Mouse (Mus musculus) forebrain, postnatal 0 days (tissue): Measurements from ENCODE around the gene Gbp10. TPM values are rescaled to one million over a fixed set of nuclear protein-coding genes. Genes with fewer than 3 reads are reported as not detected.
"Not testable (repeated sequence)": the region's sequence is repeated elsewhere in the genome, so short reads cannot be mapped to it uniquely, and the experiment has no call there.

Experiments
- ATAC-seq: fragments of 200-750 bp; cut with Nextera tagmentation; 2 replicates; pipeline ENCODE4 v1.8.0; 2017; ENCODE audit warnings: mild to moderate bottlenecking, moderate library complexity
- DNase-seq: peaks from one replicate; pipeline ENCODE4 v3.0.0-alpha.2; 2015
- H3K27ac ChIP-seq: fragments of 300-500 bp; sonication (generic); 2 replicates; pipeline ENCODE4 v1.5.1; 2014; ENCODE audit warnings: low read depth, mild to moderate bottlenecking, antibody characterized with exemption, low read length, moderate library complexity, mixed read lengths
- H3K27me3 ChIP-seq: fragments of 300-500 bp; sonication (generic); 2 replicates; pipeline ENCODE4 v1.6.1; 2014; ENCODE audit warnings: mild to moderate bottlenecking, low read length, mixed read lengths; ENCODE audit not compliant: insufficient read depth
- H3K36me3 ChIP-seq: fragments of 300-500 bp; sonication (generic); 2 replicates; pipeline ENCODE4 v1.6.1; 2014; ENCODE audit warnings: mild to moderate bottlenecking, moderate library complexity; ENCODE audit not compliant: insufficient read depth
- H3K4me1 ChIP-seq: fragments of 300-500 bp; sonication (generic); 2 replicates; pipeline ENCODE4 v1.6.1; 2014; ENCODE audit warnings: antibody characterized with exemption; ENCODE audit not compliant: insufficient read depth
- H3K4me2 ChIP-seq: fragments of 300-500 bp; sonication (generic); 2 replicates; pipeline ENCODE4 v1.6.1; 2014; ENCODE audit warnings: low read depth, mild to moderate bottlenecking, moderate library complexity
- H3K4me3 ChIP-seq: fragments of 300-500 bp; sonication (generic); 2 replicates; pipeline ENCODE4 v1.5.1; 2014; ENCODE audit warnings: low read depth, low read length, mixed read lengths
- H3K9ac ChIP-seq: fragments of 300-500 bp; sonication (generic); 2 replicates; pipeline ENCODE4 v1.6.1; 2014; ENCODE audit warnings: mild to moderate bottlenecking
- H3K9me3 ChIP-seq: fragments of 300-500 bp; sonication (generic); 2 replicates; pipeline ENCODE4 v1.6.1; 2016; ENCODE audit warnings: low read length
- CTCF ChIP-seq: sonication (generic); IDR thresholded peaks from 2 replicates; pipeline ENCODE4 v1.5.1; 2016; ENCODE audit warnings: antibody characterized with exemption, control low read depth, low read depth
- WGBS: fragments of 180-500 bp; shearing (Covaris S2); extraction: QIAGEN DNeasy Blood & Tissue Kit; methylation state at CpG from one replicate; pipeline ENCODE4 v1.1.7; 2014; 5-methylcytosine and 5-hydroxymethylcytosine counted together
- polyA plus RNA-seq: library from polyadenylated mRNA; unstranded; fragments of >200 nt; fragmentation: Nextera tagmentation; extraction: Ambion mirVana; gene quantifications from 2 replicates; pipeline ENCODE4 v1.2.1, GENCODE M21; 2015
- total RNA-seq: library from RNA; depleted of rRNA; stranded (reverse); fragments of >200 nt; gene quantifications from 2 replicates; pipeline ENCODE4 v1.2.3, GENCODE M21; 2014; rRNA removed

The Gbp10 gene
- total RNA-seq (0.57 and 0.69 TPM in 2 replicates), polyA plus RNA-seq (0.56 and 0.78 TPM in 2 replicates)

DNA sequence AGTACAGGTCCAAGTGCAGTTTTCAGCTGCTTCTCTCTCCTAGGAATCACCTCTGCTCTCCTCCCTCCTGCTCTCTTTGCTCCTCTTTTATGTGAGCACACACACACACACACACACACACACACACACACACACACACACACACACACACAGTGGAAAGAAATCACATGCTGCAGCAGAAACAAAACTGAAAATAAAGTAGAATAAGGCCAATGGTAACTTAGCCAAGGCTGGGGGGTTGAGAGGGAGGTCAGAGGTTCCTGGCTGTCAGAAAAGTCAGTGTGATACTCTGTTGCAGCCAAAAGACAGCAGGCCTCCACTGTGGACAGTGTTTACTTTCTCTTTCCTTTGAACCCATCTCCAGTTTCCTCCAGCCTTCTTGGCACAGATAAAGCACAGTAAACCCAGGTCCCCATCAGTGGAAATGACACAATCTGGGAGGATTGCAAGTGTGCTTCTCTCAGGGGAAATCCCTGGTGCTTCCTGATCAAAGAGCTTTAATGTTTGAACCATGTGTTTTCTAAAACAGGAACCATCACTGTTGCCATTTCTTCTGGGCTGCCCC lies at the start of gene Gbp10:
Gene Gbp10 (minus strand): TSS at position 51 of the 565 bp plus-strand sequence.
- not testable (repeated sequence) for H3K36me3 ChIP-seq, H3K4me3 ChIP-seq, H3K27ac ChIP-seq, H3K9me3 ChIP-seq, H3K9ac ChIP-seq, H3K27me3 ChIP-seq, H3K4me2 ChIP-seq, DNase-seq, ATAC-seq, H3K4me1 ChIP-seq

DNA sequence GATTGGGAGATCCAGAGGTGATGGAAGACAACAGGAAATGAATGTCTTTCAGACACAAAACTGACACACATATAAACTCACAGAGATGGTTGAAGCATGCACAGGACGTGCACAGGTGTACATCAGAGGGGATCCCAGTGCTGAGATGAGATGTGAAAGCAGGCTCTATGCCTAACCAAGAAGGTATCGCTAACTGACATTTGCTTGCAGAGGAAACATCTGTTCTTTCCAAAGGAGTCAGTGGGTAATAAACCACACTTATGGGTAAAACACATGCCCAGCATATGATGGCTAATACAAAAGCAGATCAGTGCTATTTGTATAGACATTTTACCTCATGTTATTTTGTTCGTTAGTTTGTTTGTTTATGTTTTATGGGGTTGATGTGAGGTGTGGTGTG lies 21.3 kb upstream of the Gbp10 start:
- H3K9me3 ChIP-seq, H3K27me3 ChIP-seq, DNase-seq, H3K9ac ChIP-seq, H3K4me1 ChIP-seq, H3K36me3 ChIP-seq, ATAC-seq, H3K27ac ChIP-seq, H3K4me3 ChIP-seq, H3K4me2 ChIP-seq: not testable (repeated sequence)
- WGBS, result no CpG with 5 or more reads among the region's 3 CpGs

DNA sequence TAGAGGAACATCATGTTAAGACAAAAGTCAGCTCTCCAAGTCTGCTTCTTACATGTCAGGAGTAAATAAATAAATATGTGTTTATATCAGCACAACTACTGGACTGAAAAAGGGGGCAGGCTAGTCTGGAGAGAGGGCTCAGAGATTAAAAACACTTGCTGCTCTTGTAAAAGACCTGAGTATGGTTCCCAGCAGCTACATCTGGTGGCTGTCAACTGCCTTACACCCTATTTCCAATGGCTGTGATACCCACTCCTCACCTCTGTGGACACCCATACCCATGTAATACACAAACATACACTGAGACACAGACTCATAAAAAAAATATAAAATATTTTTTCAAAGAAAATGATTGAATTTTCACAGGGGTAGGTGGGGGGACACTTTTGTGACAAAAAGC lies 13.2 kb upstream of the Gbp10 start:
- ATAC-seq, result no peak
- Histone ChIP-seq H3K27me3 (no peaks in the 10 kb centered on the region), H3K4me1 (no peaks in the 10 kb centered on the region), H3K4me3 (no peak overlapping the region), H3K9me3 (no peaks in the 10 kb centered on the region), H3K36me3 (no peaks in the 10 kb centered on the region), H3K9ac (no peak overlapping the region), H3K27ac (no peak overlapping the region), H3K4me2 (no peak overlapping the region)
- peak; percentile 11; the same call in 1 of the 2 replicates for TF ChIP-seq CTCF
- DNase-seq, result no peak

DNA sequence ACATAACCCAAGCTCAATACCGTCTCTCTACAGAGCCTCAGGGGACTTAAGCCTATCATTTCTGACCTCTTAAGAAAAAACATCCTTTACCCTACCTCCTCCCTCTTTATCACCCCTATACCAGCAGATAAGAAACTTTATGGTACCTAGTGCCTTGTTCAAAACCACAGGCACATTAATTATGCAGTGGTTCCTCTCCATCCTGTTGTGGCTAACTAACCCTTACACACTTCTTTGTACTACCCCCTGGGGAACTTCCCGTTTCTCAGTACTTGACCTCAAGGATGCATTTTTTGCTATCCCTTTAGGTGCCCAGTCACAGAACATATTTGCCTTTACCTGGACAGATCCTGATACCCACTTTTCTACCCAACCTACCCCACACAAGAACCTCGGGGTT lies 5.4 kb upstream of the Gbp10 start:
- not testable (repeated sequence) for H3K9me3 ChIP-seq, H3K36me3 ChIP-seq, H3K27ac ChIP-seq, H3K27me3 ChIP-seq, H3K9ac ChIP-seq, H3K4me2 ChIP-seq, ATAC-seq, H3K4me3 ChIP-seq, DNase-seq, H3K4me1 ChIP-seq
- WGBS, result 86% methylated on average over 3 of the region's 3 CpGs

DNA sequence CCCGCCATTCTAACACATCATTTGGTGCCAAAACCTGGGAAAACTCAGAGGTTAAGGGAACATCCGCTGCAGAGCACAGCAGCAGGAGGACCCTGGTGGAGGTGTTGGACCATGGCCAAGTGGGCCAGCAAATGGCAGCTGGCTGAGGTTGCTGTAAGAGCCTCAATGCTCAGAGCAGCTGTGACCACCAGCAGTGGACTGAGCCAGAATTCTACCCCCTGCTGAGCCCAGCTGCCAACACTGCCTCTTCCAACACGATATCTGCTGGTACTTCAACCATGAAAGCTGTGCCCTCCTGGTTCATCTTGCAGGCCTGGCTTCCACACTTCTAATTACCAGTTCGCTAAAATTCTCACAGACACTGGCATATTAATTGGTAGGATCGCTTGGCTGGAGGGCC lies 1.6 kb upstream of the Gbp10 start:
- 56% methylated on average over 5 of the region's 5 CpGs for WGBS
- not testable (repeated sequence) for H3K4me3 ChIP-seq

DNA sequence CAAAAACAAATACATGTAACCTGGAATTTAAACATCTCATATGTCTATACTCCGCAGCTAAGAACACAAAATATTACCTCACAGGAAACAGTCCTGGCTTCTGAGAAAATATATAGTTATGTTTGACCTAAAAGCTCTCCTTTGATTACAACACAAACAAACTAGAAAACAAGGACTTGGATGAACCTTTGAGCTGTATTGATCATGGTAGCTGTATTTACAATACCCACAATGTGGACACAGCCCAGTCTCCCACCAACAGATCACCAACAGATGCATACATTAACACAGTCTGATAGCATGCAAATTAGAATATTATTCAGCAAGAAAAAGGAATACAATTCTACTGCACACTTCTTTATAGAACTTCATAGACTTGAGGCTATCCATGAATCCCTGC lies 931 bp downstream of the Gbp10 start:
- not testable (repeated sequence) for ATAC-seq, H3K4me1 ChIP-seq, H3K27me3 ChIP-seq, H3K36me3 ChIP-seq, H3K27ac ChIP-seq, H3K9me3 ChIP-seq, DNase-seq, H3K4me3 ChIP-seq, H3K9ac ChIP-seq, H3K4me2 ChIP-seq
- 91% methylated on average over 1 of the region's 1 CpGs for WGBS

More for the DNA sequence above, 1.6 kb upstream of the Gbp10 start:
- not testable (repeated sequence) for H3K4me1 ChIP-seq, H3K27me3 ChIP-seq, H3K36me3 ChIP-seq, H3K9ac ChIP-seq, H3K27ac ChIP-seq, H3K9me3 ChIP-seq, H3K4me2 ChIP-seq
- DNase-seq (peak; percentile 5), ATAC-seq (peak; percentile 51)

DNA sequence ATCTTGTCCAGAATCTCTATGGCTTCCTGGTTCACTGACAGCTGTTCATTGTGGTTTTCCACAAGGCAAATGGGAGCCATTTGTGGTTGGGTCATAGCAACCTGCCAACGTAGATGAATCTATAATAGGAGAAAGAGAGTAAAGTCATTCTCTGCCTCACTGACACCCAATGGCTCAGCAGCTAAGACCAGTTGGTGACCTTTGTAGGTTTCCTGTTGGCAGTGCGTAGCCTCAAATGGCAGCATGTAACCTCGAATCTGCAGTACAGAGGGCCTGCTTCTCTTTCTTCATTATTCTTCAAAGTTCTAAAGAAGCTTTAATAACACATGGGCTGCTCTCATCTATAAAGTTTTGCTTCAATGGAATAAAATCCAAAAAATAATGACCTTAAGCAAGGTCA lies 3.3 kb downstream of the Gbp10 start:
- H3K27me3 ChIP-seq, H3K4me3 ChIP-seq, H3K9me3 ChIP-seq, ATAC-seq, H3K27ac ChIP-seq, H3K9ac ChIP-seq, H3K4me1 ChIP-seq, H3K4me2 ChIP-seq, H3K36me3 ChIP-seq, DNase-seq: not testable (repeated sequence)
- 66% methylated on average over 3 of the region's 3 CpGs for WGBS

DNA sequence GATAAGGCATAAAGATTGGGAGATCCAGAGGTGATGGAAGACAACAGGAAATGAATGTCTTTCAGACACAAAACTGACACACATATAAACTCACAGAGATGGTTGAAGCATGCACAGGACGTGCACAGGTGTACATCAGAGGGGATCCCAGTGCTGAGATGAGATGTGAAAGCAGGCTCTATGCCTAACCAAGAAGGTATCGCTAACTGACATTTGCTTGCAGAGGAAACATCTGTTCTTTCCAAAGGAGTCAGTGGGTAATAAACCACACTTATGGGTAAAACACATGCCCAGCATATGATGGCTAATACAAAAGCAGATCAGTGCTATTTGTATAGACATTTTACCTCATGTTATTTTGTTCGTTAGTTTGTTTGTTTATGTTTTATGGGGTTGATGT lies 30.4 kb downstream of the Gbp10 start:
- H3K4me3 ChIP-seq, H3K4me2 ChIP-seq, H3K27me3 ChIP-seq, H3K9ac ChIP-seq, ATAC-seq, H3K27ac ChIP-seq, H3K36me3 ChIP-seq, H3K4me1 ChIP-seq, DNase-seq, H3K9me3 ChIP-seq: not testable (repeated sequence)
- no CpG with 5 or more reads among the region's 3 CpGs for WGBS

DNA sequence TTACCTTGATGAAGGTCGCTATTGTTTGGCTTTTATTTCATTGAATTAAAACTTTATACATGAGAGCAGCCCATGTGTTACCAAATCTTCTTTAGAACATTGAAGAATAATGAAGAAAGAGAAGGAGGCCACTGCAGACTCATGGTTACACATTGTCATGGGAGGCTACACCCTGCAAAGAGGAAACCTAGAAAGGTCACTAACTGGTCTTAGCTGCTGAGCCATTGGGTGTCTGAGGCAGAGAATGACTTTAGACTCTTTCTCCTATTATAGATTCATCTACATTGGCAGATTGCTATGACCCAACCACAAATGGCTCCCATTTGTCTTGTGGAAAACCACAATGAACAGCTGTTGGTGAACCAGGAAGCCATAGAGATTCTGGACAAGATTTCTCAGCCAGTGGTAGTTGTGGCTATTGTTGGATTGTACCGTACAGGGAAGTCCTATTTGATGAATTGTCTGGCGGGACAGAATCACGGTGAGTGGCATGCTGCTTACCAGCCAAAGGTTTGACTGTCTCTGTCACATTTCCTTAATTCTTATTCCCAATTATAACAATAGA lies 38.5 kb downstream of the Gbp10 start:
- H3K4me1 ChIP-seq, DNase-seq, H3K4me3 ChIP-seq, H3K9ac ChIP-seq, ATAC-seq, H3K27me3 ChIP-seq, H3K9me3 ChIP-seq, H3K27ac ChIP-seq, H3K36me3 ChIP-seq, H3K4me2 ChIP-seq: not testable (repeated sequence)
- 95% methylated on average over 4 of the region's 4 CpGs for WGBS

DNA sequence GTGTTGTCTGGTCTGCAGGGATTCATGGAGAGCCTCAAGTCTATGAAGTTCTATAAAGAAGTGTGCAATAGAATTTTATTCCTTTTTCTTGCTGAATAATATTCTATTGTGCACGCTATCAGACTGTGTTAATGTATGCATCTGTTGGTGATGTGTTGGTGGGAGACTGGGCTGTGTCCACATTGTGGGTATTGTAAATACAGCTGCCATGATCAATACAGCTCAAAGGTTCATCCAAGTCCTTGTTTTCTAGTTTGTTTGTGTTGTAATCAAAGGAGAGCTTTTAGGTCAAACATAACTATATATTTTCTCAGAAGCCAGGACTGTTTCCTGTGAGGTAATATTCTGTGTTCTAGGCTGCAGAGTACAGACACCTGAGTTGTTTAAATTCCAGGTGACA lies 40.2 kb downstream of the Gbp10 start:
- H3K27me3 ChIP-seq, result not testable (repeated sequence)

More for the DNA sequence above, 40.2 kb downstream of the Gbp10 start:
- not testable (repeated sequence) for H3K36me3 ChIP-seq, H3K27ac ChIP-seq, DNase-seq, H3K4me2 ChIP-seq, H3K9me3 ChIP-seq, H3K4me1 ChIP-seq, H3K9ac ChIP-seq, ATAC-seq, H3K4me3 ChIP-seq
- WGBS, result 88% methylated on average over 1 of the region's 1 CpGs
